Mouse (Mus musculus) frontal cortex, postnatal 10 days (tissue): ENCODE results near the gene Elp4.
A peak's percentile ranks its signal among the peaks of the same experiment; 100 is the strongest.

Source experiments
- DNase-seq, 2 experiments: peaks; one replicate each; pipeline ENCODE4 v3.0.0; 2022; ENCODE audit warnings: low spot score in 2 of 2, mixed read lengths in 1 of 2

Elp4 gene

GRCm38 (mm10) chr2:105903896-105904756 lies at the start of gene Elp4, which contains the start of gene Immp1l:
Elp4 (minus strand) TSS chr2:105904564.
Immp1l (plus strand) TSS chr2:105904638.
- peak; percentile 95 to 97 for DNase-seq

DNA sequence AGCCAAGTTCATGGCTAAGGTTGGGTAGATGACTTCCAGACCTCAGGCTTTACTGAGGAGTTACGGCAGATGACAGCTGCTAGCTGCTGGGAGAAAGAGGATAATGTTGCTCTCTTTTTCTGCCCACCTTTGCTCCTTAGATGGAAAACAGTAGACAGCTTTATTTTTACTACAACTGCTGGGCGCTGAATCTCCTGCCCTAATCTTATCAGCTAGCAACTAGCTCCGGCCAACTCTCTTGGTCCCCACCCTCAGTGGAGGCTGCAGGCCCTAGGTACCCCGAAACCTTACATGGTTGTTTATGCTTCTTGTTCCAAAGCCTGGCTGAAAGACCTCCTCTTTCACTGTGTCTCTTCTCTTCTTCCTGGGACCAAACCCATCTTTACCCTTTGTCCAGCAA lies 49.5 kb upstream of the Elp4 start:
- DNase-seq, result no peak

DNA sequence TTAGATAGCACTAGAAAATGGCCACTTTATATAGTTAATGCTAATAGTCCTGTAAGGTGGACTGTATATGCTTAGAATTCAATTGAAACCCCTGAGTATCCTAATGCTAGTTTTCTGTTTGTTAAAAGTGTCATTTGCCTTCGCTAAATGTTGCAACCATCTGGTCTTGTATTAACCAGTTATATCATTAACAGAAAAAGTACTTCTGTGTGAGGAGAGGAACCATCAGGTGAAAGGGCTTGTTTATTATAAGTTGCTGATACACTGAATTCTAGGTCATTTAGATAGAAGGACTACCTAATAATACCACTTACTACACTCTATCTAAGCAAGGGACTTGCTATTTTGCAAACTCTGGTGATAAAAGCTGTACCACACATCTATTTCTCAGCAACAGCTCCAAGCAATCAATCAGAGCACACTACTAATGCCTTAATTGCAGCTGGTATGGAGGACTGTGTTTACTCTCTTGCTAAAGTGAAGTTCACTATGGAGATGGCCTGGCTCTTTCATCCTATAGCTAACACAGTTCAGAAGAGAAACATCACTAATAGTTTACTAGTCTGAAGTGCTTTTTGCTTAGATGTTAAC lies 47.1 kb upstream of the Elp4 start:
- DNase-seq, result no peak

DNA sequence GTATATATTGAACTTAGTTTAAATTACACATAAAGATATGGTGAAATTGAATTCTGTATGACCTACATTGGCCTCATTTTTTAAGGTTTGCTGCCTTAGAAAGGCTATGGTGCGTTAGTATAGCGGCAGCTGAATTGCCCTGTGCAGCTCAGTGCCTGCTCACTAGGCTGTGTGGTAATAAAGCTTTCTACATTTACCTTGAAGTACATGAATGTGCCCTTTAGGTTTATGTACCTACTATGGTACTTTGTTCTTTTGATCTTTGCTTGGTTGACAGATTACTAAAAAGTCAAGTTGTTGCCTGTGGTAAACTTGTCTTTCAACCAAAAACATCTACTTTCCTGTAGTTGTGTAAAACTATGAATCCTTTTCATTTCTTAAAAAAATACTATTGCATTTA lies 45.8 kb upstream of the Elp4 start:
- no peak for DNase-seq

- no peak for DNase-seq
Observed at GRCm38 (mm10) chr2:105917623-105918346, 13.4 kb upstream of the Elp4 start.

DNA sequence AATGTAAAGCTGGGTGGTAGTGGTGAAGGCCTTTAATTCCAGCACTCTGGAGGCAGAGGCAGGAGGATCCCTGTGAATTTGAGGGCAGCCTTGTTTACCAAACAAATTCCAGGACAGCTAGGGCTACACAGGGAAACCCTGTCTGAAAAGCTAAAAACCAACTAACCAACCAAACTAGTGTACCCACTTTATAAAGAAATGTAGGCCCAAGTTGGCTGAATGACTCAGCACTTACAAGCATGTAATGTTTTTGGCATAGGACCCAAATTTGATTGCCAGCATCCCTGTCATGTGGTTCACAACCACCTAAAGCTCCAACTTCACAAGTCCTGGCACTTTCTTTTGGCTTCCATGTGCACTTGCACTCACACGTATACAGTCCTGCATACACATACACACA lies 12.3 kb upstream of the Elp4 start:
- DNase-seq, result no peak

DNA sequence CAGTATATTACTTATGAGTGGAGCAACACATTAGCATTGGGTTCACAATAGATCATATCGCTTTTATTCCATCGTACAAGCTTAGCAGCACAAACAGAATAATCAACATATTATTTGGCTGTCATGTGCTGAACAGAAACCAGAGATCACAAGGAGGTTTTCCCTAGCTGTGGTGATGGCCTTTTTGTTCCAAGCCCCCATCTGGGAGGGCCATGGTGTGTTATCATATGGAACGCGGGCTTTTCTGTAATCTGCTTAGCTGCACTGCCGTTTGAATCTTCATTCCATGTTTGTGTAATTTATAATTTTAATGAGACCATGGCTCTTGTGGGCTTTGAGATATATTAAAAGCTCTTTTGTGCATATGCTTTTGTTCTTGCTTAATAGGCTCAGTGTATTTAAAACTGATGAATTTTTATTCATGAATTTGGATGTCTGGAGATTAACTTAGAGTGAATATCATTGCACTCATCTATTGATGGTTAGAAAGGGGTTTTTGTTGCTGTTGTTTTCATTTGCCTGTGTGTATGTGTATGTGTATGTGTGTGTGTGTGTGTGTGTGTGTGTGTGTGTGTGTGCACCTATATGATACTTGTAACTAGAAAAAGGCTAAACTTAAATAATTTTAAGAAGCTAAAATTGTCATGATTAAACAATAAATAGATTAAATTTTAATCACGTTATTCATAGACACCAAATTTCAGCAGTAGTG lies 9.4 kb upstream of the Elp4 start:
- no peak for DNase-seq

- DNase-seq, result no peak
Observed at GRCm38 (mm10) chr2:105910611-105911010, 6.2 kb upstream of the Elp4 start.

- peak in 1 of 2 experiments; percentile 9 for DNase-seq
Observed at GRCm38 (mm10) chr2:105908351-105908750, 4.0 kb upstream of the Elp4 start.

DNA sequence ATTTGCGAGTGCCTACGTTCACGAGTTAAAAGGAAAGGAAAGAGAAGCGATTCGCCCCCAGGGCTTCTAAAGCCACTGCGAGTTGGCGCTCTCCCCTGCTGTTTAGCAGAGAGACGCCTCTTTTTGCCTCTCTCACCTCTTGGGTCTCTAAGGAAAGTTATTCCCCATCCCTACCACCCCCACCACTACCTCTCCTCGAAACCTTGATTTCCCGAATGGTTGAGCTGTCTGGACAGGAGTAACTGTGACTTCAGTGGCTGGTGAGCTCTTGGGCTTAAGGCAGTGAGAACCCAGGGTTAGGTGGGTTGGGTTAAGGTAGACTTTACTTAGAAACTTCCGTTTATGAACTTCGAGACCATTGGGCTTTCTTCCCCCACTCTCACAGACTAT lies 388 bp upstream of the Elp4 start:
- DNase-seq, result no peak

DNA sequence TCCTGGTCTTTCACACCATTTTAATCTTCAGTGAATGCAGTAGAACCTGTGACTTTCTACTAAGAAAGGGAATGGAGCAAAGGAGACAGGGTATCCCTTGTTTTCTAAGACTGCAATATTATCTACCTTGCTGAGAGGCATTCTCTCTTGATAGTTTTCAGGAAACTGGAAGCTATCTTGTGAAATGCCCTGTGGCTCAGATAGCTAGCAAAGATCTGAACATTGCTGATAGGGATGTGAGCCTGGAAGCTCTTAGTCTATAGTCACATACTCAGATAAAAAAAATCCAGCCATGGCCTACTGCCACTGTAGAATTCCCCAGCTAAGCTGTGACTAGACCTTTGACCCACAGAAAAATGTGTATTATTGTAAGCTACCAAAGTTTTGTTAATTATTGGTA lies 13.5 kb downstream of the Elp4 start:
- DNase-seq, result no peak

DNA sequence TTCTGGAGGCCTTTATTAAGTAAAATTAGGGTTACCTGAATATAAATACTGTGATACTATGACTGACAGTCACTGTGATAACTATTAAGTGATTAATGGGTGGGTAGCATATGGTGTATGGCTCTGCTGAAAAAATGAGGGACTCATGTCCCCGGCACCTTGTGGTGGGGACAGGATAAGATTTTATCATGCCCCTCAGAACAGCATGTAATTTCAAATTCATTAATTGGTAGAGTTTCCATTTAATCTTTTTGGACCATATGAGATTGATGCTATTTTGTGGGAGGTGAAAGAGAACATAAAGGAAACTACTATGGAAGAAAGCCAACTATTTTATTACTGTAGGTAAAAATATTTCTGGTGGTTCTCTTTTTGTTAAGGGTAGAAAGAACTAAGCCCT lies 31.0 kb downstream of the Elp4 start:
- DNase-seq, result no peak

- DNase-seq, result peak; percentile 17 to 31
Observed at GRCm38 (mm10) chr2:105854740-105855139, 49.6 kb downstream of the Elp4 start.

GRCm38 (mm10) chr2:105852971-105853370 lies 51.4 kb downstream of the Elp4 start:
- DNase-seq, result no peak

- DNase-seq, result no peak
Observed at GRCm38 (mm10) chr2:105851714-105852293, 52.6 kb downstream of the Elp4 start.

- no peak for DNase-seq
Observed at GRCm38 (mm10) chr2:105843151-105843550, 61.2 kb downstream of the Elp4 start.

DNA sequence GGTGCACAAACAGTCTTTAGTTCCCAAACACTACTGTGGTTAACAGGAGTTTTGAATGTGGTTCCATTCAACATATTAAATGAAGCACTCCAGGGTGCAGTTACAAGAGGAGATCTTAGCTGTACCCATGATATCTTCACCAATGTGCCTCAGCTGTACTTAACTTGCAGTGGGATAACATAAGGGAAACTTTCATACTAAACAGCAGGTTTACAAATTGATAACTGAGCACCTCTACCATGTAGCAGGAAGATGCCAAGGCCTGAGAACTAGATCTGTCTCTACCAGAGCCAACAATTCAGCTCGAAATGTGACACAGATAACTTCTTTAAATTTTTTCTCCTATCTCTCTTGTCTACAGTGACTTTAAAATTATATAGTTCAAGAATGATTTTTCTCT lies 86.4 kb downstream of the Elp4 start:
- no peak for DNase-seq

DNA sequence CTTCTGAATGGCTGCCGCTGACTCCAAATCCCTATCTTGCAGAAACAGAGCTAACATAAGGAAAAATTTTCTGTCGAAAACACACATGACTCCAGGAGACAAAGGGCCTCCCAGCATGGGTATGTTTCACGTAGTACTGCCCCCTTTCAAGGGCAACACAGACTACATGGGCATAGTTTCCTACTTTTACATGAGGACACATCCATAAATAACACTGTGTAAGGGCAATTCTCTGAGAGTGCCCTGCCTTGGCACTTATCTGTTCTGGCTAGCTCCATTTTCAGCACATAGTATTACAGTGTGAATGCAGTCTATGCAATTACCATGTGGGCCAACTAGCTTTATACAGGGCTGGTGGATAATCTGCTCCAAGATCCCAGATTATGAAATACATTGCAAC lies 89.2 kb downstream of the Elp4 start:
- DNase-seq, result no peak

DNA sequence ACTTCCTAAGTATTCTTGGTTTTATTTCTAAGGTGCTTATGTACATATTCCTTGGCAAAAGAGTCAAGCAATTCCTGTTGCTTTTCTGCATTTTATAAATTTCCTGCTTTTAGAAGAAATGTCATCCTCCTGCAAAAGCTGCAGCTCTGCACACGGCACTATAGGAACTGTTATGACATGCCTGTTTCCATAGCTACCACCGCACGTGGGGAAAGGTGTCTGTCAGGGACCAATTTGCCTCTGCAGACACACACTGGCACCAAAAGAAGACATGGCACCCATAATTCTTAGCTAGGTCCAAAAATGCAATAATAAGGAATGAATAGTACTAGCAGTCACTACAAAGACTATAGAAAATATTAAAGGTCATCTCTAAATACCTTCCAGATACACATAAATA lies 91.3 kb downstream of the Elp4 start:
- no peak for DNase-seq

DNA sequence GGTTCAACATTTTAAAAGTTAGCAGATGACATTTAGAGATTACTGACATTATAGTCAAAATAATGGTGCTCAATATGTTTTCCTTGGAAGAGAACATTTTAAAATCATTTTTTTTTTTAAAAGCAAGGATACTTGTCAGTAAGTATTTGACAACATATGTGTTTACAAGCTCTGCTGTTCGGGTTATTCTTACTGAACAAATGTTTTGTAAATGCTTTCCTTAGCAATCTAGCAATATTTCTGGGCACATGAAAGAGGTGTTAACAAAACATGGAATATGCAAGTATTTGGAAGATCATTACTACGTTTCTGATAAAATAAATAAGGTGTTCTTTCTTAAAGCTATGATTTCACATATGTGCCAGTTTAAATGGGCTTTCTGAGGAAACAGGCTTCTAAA lies 94.1 kb downstream of the Elp4 start:
- no peak for DNase-seq

DNA sequence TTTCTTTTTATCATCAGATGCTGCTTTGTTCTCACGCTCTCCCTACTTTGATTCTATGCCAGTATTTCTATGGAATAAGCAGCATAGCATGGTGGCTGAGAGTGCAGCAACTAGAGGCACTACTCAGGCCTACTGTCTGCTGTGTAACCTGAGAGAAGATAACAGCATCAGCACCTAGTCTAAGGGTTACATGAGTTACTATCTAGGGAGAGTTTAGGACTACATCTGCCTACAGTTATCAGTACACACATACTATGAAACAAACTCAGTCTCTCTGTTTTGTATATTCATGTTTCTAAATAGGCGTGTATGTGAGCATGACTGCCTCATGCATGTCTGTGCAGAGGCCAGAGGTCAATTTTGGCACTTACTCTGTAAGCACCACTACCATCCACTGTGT lies 97.8 kb downstream of the Elp4 start:
- DNase-seq, result no peak

- no peak for DNase-seq
Observed at GRCm38 (mm10) chr2:105806047-105806446, 98.3 kb downstream of the Elp4 start.
